Mouse (Mus musculus) bone marrow, adult 2 months (tissue): Measurements from ENCODE around the gene Rasip1. TPM values are rescaled to one million over a fixed set of nuclear protein-coding genes. Genes with fewer than 3 reads are reported as not detected.
A peak's percentile ranks its signal among the peaks of the same experiment; 100 is the strongest.

Experiments
- H3K27ac ChIP-seq: fragments of 200-500 bp; 2 replicates; pipeline ENCODE4 v1.5.1; 2012; ENCODE audit warnings: low read depth, mild to moderate bottlenecking, control low read depth, inconsistent platforms, low read length; ENCODE audit not compliant: control insufficient read depth, poor library complexity, insufficient read depth
- H3K4me1 ChIP-seq: fragments of 200-500 bp; 2 replicates; pipeline ENCODE4 v1.6.1; 2011; ENCODE audit warnings: low read length; ENCODE audit not compliant: control insufficient read depth, insufficient read depth
- H3K4me3 ChIP-seq: fragments of 200-500 bp; replicated peaks from 2 replicates; pipeline ENCODE3; 2011; ENCODE audit warnings: mild to moderate bottlenecking, low read depth, low read length, control low read depth; ENCODE audit not compliant: control insufficient read depth
- CTCF ChIP-seq: fragments of 200-500 bp; IDR thresholded peaks from 2 replicates; pipeline ENCODE4 v1.5.1; 2011; ENCODE audit warnings: low read length, control low read depth; ENCODE audit not compliant: control insufficient read depth, insufficient read depth
- POLR2A ChIP-seq: fragments of 200-500 bp; IDR thresholded peaks from 2 replicates; pipeline ENCODE4 v1.6.1; 2011; ENCODE audit warnings: low read depth, mild to moderate bottlenecking, control low read depth, low read length, borderline replicate concordance; ENCODE audit not compliant: control insufficient read depth
- WGBS: fragments of 180-500 bp; shearing (Covaris S2); methylation state at CpG from one replicate; pipeline ENCODE4 v1.1.7; 2018; 5-methylcytosine and 5-hydroxymethylcytosine counted together
- polyA plus RNA-seq: library from polyadenylated mRNA; stranded (reverse); fragments of >200 nt; gene quantifications from 2 replicates; pipeline ENCODE4 v1.2.4, GENCODE M21; 2011; ENCODE audit warnings: low replicate concordance; ENCODE audit not compliant: missing spikeins, insufficient read depth, insufficient read length

The Rasip1 gene
- polyA plus RNA-seq, 1 experiment = 5.9 TPM

- Histone ChIP-seq H3K4me3 (no peak within 1 kb of the TSS), H3K27ac (no peak within 1 kb of the TSS), H3K4me1 (no peaks in the 10 kb centered on the region)
- 75% methylated on average over 7 of the region's 7 CpGs for WGBS
- no peak for TF ChIP-seq POLR2A
- TF ChIP-seq CTCF = no peak
Measured at GRCm38 (mm10) chr7:45666161-45666560, 38.9 kb downstream of the Rasip1 start, which contains the start of gene Fut2. Gene Fut2, minus strand, starts transcription at chr7:45666394.

- Histone ChIP-seq H3K4me3 (no peak overlapping the region), H3K4me1 (no peaks in the 10 kb centered on the region), H3K27ac (no peak overlapping the region)
- 94% methylated on average over 14 of the region's 14 CpGs for WGBS
- TF ChIP-seq POLR2A (no peak), CTCF (no peak)
Measured at GRCm38 (mm10) chr7:45667761-45668160, 40.5 kb downstream of the Rasip1 start.

GRCm38 (mm10) chr7:45668921-45669320 is 41.6 kb downstream of the Rasip1 start:
- no peak overlapping the region for H3K27ac ChIP-seq
- 85% methylated on average over 9 of the region's 9 CpGs for WGBS
- H3K4me3 ChIP-seq = no peak overlapping the region
- H3K4me1 ChIP-seq = no peaks in the 10 kb centered on the region
- TF ChIP-seq CTCF (peak; percentile 40), POLR2A (no peak)

- no peak for TF ChIP-seq CTCF
- no peak for TF ChIP-seq POLR2A
- peaks cover 4% of the 10 kb centered on the region; the same call in 1 of the 2 replicates for H3K4me1 ChIP-seq
- 75% methylated on average over 7 of the region's 7 CpGs for WGBS
- no peak overlapping the region for H3K27ac ChIP-seq
- no peak overlapping the region for H3K4me3 ChIP-seq
Measured at GRCm38 (mm10) chr7:45677627-45678295, 50.5 kb downstream of the Rasip1 start.

- no peak overlapping the region for H3K4me3 ChIP-seq
- peaks cover 4% of the 10 kb centered on the region; the same call in 1 of the 2 replicates for H3K4me1 ChIP-seq
- H3K27ac ChIP-seq = no peak overlapping the region
- no peak for TF ChIP-seq CTCF
- TF ChIP-seq POLR2A = no peak
- WGBS = 81% methylated on average over 14 of the region's 14 CpGs
Measured at GRCm38 (mm10) chr7:45678513-45678912, 51.2 kb downstream of the Rasip1 start.

GRCm38 (mm10) chr7:45679966-45680621 is 52.8 kb downstream of the Rasip1 start:
- Histone ChIP-seq H3K4me1 (peaks cover 4% of the 10 kb centered on the region; the same call in 1 of the 2 replicates), H3K4me3 (no peak overlapping the region), H3K27ac (no peak overlapping the region)
- WGBS = 79% methylated on average over 14 of the region's 14 CpGs
- no peak for TF ChIP-seq CTCF
- no peak for TF ChIP-seq POLR2A

GRCm38 (mm10) chr7:45681046-45681736 is 53.9 kb downstream of the Rasip1 start:
- peak overlapping the region; percentile 31 for H3K27ac ChIP-seq
- WGBS = 30% methylated on average over 8 of the region's 8 CpGs
- no peak for TF ChIP-seq POLR2A
- no peak for TF ChIP-seq CTCF
- no peak overlapping the region for H3K4me3 ChIP-seq
- peaks cover 4% of the 10 kb centered on the region; the same call in 1 of the 2 replicates for H3K4me1 ChIP-seq

- TF ChIP-seq POLR2A (no peak), CTCF (peak; percentile 95)
- Histone ChIP-seq H3K4me3 (no peak overlapping the region), H3K4me1 (peaks cover 4% of the 10 kb centered on the region; the same call in 1 of the 2 replicates), H3K27ac (0 out of 2 replicates have a peak overlapping the region, but pooled peaks have one; percentile 5)
- 42% methylated on average over 14 of the region's 14 CpGs for WGBS
Measured at GRCm38 (mm10) chr7:45682144-45683126, 55.1 kb downstream of the Rasip1 start.
